Mouse (Mus musculus): ENCODE results near the gene Zfyve28. TPM values are rescaled to one million over a fixed set of nuclear protein-coding genes. Genes with fewer than 3 reads are reported as not detected.

Gene Zfyve28
- polyA plus RNA-seq, 1 experiment = 0.36 TPM

- H3K4me3 ChIP-seq (ENCODE audit: insufficient read depth, low read depth, low read length) = no peak overlapping the region
- 0% methylated on average over 1 of the region's 1 CpGs for WGBS
- peak; percentile 96 for TF ChIP-seq CTCF (conservative IDR thresholded peaks at IDR 0.05; ENCODE audit: insufficient read depth, insufficient read length, low read depth, low read length)
- no peak for TF ChIP-seq POLR2A (IDR thresholded peaks at IDR 0.05; ENCODE audit: low read depth, low read length)
- peak; percentile 78 for DNase-seq
- H3K4me1 ChIP-seq (ENCODE audit: control insufficient read depth, insufficient read depth, low read length) = no peaks in the 10 kb centered on the region
- no peaks in the 10 kb centered on the region for H3K36me3 ChIP-seq (ENCODE audit: control insufficient read depth, insufficient read depth, low read length)
- no peaks in the 10 kb centered on the region for H3K27me3 ChIP-seq (replicated peaks; ENCODE audit: control insufficient read depth, insufficient read depth, low read length)
- no peak overlapping the region for H3K27ac ChIP-seq (ENCODE audit: insufficient read depth, low read depth, low read length)
Observed at GRCm38 (mm10) chr5:34210279-34210678, 78.0 kb downstream of the Zfyve28 start.

DNA sequence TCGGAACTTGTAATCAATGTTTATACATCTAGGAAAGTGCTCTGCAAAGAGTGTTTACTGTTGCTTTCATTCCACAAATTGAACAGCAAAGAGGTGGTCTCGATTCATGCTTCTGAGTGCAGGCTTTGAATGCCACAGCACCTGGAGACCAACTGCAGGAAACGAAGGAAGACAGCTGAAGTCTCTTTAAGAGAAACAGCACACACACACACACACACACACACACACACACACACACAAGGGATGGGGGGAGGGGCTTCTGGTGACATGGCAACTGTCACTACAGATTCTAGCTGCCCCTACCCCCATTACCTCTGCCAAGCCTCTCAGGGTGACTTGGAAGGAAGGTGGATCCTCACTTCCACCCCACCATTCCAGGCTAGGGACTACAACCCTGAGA, 80.7 kb downstream of the Zfyve28 start:
- H3K36me3 ChIP-seq (ENCODE audit: control insufficient read depth, insufficient read depth, low read length) = no peaks in the 10 kb centered on the region
- H3K4me1 ChIP-seq (ENCODE audit: control insufficient read depth, insufficient read depth, low read length) = no peaks in the 10 kb centered on the region
- no peak overlapping the region for H3K4me3 ChIP-seq (ENCODE audit: insufficient read depth, low read depth, low read length)
- H3K27ac ChIP-seq (ENCODE audit: insufficient read depth, low read depth, low read length) = no peak overlapping the region
- WGBS = 60% methylated on average over 3 of the region's 3 CpGs
- H3K27me3 ChIP-seq (replicated peaks; ENCODE audit: control insufficient read depth, insufficient read depth, low read length) = no peaks in the 10 kb centered on the region
- no peak for DNase-seq
- no peak for TF ChIP-seq CTCF (conservative IDR thresholded peaks at IDR 0.05; ENCODE audit: insufficient read depth, insufficient read length, low read depth, low read length)
- no peak for TF ChIP-seq POLR2A (IDR thresholded peaks at IDR 0.05; ENCODE audit: low read depth, low read length)

- Histone ChIP-seq H3K36me3 (ENCODE audit: control insufficient read depth, insufficient read depth, low read length) (no peaks in the 10 kb centered on the region), H3K4me1 (ENCODE audit: control insufficient read depth, insufficient read depth, low read length) (0 out of 2 replicates have a peak, but pooled peaks cover 4% of the 10 kb centered on the region), H3K27me3 (replicated peaks; ENCODE audit: control insufficient read depth, insufficient read depth, low read length) (no peaks in the 10 kb centered on the region), H3K4me3 (ENCODE audit: insufficient read depth, low read depth, low read length) (no peak overlapping the region), H3K27ac (ENCODE audit: insufficient read depth, low read depth, low read length) (no peak overlapping the region)
- no peak for TF ChIP-seq CTCF (conservative IDR thresholded peaks at IDR 0.05; ENCODE audit: insufficient read depth, insufficient read length, low read depth, low read length)
- no peak for TF ChIP-seq POLR2A (IDR thresholded peaks at IDR 0.05; ENCODE audit: low read depth, low read length)
- peak; percentile 11 for DNase-seq
- 48% methylated on average over 2 of the region's 2 CpGs for WGBS
Observed at GRCm38 (mm10) chr5:34205788-34206187, 82.5 kb downstream of the Zfyve28 start.

DNA sequence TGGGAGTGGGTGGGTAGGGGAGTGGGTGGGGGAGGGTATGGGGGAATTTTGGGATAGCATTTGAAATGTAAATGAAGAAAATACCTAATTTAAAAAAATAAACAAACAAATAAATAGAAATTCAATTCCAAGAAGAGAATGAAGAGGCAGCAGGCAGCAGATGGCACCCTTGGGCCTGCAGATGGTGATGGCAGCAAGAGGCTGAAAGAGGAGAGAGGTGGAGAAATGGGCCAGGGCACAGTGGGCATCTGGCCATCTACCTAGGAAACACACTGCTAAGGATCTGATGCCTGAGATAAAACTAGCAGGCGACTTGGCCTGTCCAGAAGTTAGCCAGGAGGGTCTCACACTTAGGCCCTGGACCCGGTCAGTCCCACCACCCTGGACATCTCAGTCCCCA, 83.3 kb downstream of the Zfyve28 start:
- Histone ChIP-seq H3K4me1 (ENCODE audit: control insufficient read depth, insufficient read depth, low read length) (0 out of 2 replicates have a peak, but pooled peaks cover 4% of the 10 kb centered on the region), H3K27ac (ENCODE audit: insufficient read depth, low read depth, low read length) (no peak overlapping the region)
- 84% methylated on average over 2 of the region's 2 CpGs for WGBS

DNA sequence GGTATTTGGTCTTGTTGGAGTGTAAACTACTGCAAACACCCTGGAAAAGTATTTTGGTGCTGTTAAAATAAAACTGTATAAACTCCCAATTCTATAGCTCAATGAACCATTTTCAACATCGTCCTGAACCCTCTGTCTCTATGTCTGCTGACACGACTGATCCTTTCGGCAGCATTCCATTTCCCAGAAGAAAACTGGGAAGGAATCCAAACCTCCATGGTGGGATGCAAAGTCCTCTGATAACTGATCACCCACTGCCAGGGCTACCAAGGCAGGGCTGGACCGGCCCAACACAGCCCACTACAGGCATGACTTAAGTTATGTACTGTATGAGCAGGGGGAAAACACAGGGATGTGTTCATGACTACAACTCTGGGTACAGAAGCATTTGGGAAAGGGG, 86.2 kb downstream of the Zfyve28 start:
- WGBS = 48% methylated on average over 4 of the region's 4 CpGs

More for the DNA sequence above, 83.3 kb downstream of the Zfyve28 start:
- Histone ChIP-seq H3K27me3 (replicated peaks; ENCODE audit: control insufficient read depth, insufficient read depth, low read length) (no peaks in the 10 kb centered on the region), H3K4me3 (ENCODE audit: insufficient read depth, low read depth, low read length) (no peak overlapping the region), H3K36me3 (ENCODE audit: control insufficient read depth, insufficient read depth, low read length) (no peaks in the 10 kb centered on the region)
- DNase-seq = no peak
- TF ChIP-seq POLR2A (IDR thresholded peaks at IDR 0.05; ENCODE audit: low read depth, low read length) (no peak), CTCF (conservative IDR thresholded peaks at IDR 0.05; ENCODE audit: insufficient read depth, insufficient read length, low read depth, low read length) (no peak)

GRCm38 (mm10) chr5:34201396-34201795, 86.9 kb downstream of the Zfyve28 start:
- DNase-seq = peak; percentile 58
- TF ChIP-seq POLR2A (IDR thresholded peaks at IDR 0.05; ENCODE audit: low read depth, low read length) = no peak
- TF ChIP-seq CTCF (conservative IDR thresholded peaks at IDR 0.05; ENCODE audit: insufficient read depth, insufficient read length, low read depth, low read length) = no peak; the same call in 1 of the 2 replicates
- H3K27me3 ChIP-seq (replicated peaks; ENCODE audit: control insufficient read depth, insufficient read depth, low read length) = no peaks in the 10 kb centered on the region

More for the DNA sequence above, 86.2 kb downstream of the Zfyve28 start:
- 0 out of 2 replicates have a peak, but pooled peaks cover 4% of the 10 kb centered on the region for H3K4me1 ChIP-seq (ENCODE audit: control insufficient read depth, insufficient read depth, low read length)
- H3K27ac ChIP-seq (ENCODE audit: insufficient read depth, low read depth, low read length) = no peak overlapping the region
- H3K27me3 ChIP-seq (replicated peaks; ENCODE audit: control insufficient read depth, insufficient read depth, low read length) = no peaks in the 10 kb centered on the region
- no peak overlapping the region for H3K4me3 ChIP-seq (ENCODE audit: insufficient read depth, low read depth, low read length)
- peak; percentile 41 for DNase-seq
- H3K36me3 ChIP-seq (ENCODE audit: control insufficient read depth, insufficient read depth, low read length) = no peaks in the 10 kb centered on the region
- TF ChIP-seq POLR2A (IDR thresholded peaks at IDR 0.05; ENCODE audit: low read depth, low read length) (no peak), CTCF (conservative IDR thresholded peaks at IDR 0.05; ENCODE audit: insufficient read depth, insufficient read length, low read depth, low read length) (no peak)

DNA sequence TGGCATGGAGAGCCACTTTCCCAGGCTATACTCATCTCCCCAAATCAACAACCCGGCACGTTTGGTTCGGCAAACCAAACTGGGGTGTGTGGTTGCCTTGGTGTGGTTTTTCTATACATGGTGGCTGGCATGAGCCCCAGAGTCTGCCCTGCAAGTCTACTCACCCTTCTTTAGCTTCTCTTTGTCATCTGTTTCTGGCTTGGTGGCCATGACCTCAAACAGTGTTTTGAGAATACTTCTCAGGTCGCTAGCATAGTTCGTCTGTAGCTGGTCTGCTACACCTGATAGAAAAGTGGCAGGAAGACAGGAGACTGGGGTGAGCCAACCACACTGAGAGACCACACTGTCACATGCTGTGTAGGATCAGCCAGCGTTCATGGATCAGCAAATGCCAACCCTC, 89.6 kb downstream of the Zfyve28 start:
- H3K4me1 ChIP-seq (ENCODE audit: control insufficient read depth, insufficient read depth, low read length) = 0 out of 2 replicates have a peak, but pooled peaks cover 4% of the 10 kb centered on the region
- TF ChIP-seq POLR2A (IDR thresholded peaks at IDR 0.05; ENCODE audit: low read depth, low read length) (no peak), CTCF (conservative IDR thresholded peaks at IDR 0.05; ENCODE audit: insufficient read depth, insufficient read length, low read depth, low read length) (no peak)
- no peak overlapping the region for H3K4me3 ChIP-seq (ENCODE audit: insufficient read depth, low read depth, low read length)
- no peak for DNase-seq
- H3K36me3 ChIP-seq (ENCODE audit: control insufficient read depth, insufficient read depth, low read length) = no peaks in the 10 kb centered on the region
- no peak overlapping the region for H3K27ac ChIP-seq (ENCODE audit: insufficient read depth, low read depth, low read length)
- no peaks in the 10 kb centered on the region for H3K27me3 ChIP-seq (replicated peaks; ENCODE audit: control insufficient read depth, insufficient read depth, low read length)
- WGBS = 91% methylated on average over 6 of the region's 6 CpGs

More at GRCm38 (mm10) chr5:34201396-34201795, 86.9 kb downstream of the Zfyve28 start:
- 45% methylated on average over 2 of the region's 2 CpGs for WGBS
- Histone ChIP-seq H3K4me3 (ENCODE audit: insufficient read depth, low read depth, low read length) (no peak overlapping the region), H3K27ac (ENCODE audit: insufficient read depth, low read depth, low read length) (no peak overlapping the region), H3K4me1 (ENCODE audit: control insufficient read depth, insufficient read depth, low read length) (0 out of 2 replicates have a peak, but pooled peaks cover 4% of the 10 kb centered on the region), H3K36me3 (ENCODE audit: control insufficient read depth, insufficient read depth, low read length) (no peaks in the 10 kb centered on the region)
